Mouse (Mus musculus): ENCODE measurements around the gene Hoxa3. TPM values are rescaled to one million over a fixed set of nuclear protein-coding genes. Genes with fewer than 3 reads are reported as not detected.

Gene Hoxa3
- polyA plus RNA-seq, 1 experiment from 2014 or later: 1.2 TPM

DNA sequence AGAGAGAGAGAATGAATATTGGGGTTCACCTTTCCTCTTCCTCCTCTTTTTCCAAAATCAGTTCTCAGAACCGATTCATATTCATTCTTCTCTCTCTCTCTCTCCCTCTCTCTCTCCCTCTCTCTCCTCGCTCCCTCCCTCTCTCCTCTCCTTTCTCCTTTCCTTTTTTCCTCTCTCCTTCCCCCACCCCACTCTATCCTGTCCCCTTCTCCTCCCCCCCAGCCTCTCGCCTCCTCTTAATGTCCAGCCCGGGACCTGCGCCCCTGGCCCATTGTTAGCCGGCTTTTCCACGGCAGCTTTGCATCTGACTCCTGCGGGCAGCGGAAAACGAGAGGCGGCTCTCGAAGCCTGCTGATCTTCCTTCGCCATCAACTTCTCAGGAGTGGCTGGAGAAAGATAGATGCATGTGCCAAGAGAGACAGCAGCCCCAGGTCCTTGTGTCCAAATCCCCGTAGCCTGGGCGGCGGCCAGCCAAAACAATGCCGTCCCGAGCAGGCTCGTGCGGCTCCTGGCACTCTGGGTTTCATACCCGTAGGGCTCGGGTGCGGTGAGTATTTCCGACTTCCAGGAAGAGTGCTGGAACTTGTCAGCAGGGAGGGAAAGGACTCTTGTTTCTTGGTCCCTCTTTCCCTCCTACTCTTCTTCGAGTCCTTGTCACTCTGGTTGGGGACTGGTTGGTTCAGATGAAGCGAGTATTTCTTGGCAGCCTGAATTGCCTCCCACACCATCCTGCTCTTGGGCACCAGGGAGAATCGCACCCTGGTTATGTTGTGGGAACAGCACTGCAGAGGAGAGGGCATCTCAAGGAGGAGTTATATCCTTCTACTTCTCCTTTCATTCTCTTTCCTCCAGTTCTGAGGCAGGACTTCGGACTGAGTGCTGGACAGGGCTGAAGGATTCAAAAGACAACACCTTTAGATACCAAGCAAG, 47.4 kb downstream of the Hoxa3 start:
- H3K4me3 ChIP-seq: peak overlapping the region; percentile 36
- ATAC-seq (ENCODE audit: insufficient number of reproducible peaks, insufficient read depth, low FRiP score, low TSS enrichment): no peak
- peak overlapping the region; percentile 39 for H3K4me2 ChIP-seq (replicated peaks)
- no peaks in the 10 kb centered on the region for H3K4me1 ChIP-seq
- H3K9me3 ChIP-seq: no peaks in the 10 kb centered on the region
- peak overlapping the region; percentile 16 for H3K9ac ChIP-seq
- under 1% methylated on average over 28 of the region's 28 CpGs for WGBS
- H3K27ac ChIP-seq: peak overlapping the region; percentile 69
- no peaks in the 10 kb centered on the region for H3K36me3 ChIP-seq
- peaks cover 84% of the 10 kb centered on the region for H3K27me3 ChIP-seq

DNA sequence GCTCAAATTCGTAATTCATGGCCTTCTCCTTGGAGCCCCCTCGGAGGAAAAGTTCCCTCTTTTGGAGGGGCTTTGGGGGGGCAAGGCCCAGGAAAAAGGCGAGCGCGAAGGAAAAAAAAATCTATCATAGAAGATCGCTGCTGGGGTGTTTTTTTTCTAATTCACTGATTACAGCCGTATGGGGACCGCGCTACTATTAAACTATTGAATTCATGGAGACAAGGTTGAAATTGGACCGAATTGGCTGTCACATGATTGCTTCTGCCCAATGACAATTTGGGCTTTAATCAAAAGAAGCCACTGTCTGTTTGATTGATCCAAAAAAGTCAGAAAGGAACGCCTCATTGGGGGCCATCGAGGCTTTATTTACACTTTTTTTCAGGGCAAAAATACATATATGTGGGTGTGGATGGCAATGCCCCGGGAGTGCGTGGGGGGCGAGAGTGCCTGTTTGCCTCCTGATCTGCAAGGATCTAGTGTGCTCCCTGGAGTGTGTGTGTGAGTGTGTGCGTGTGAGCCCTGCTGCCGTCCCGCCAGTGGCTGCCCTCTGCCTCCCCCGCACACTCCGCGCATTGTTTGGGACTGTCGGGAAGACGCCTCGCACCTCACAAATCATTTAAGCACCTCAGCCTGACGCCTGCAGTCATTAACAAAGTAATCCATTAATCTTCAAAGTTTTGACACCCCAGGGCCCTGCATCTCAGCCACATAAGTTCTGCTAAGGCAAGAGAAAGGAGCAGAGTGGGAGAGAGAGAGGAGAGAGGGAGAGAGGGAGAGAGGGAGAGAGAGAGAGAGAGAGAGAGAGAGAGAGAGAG, 48.3 kb downstream of the Hoxa3 start, which contains the start of gene Hoxa2:
Hoxa2 (minus strand) TSS at position 206 of the 815 bp plus-strand sequence.
- peak within 1 kb of the TSS; percentile 36 for H3K4me3 ChIP-seq
- peaks cover 84% of the 10 kb centered on the region for H3K27me3 ChIP-seq
- peak within 1 kb of the TSS; percentile 39 for H3K4me2 ChIP-seq (replicated peaks)
- H3K27ac ChIP-seq: peak within 1 kb of the TSS; percentile 86
- 1% methylated on average over 25 of the region's 25 CpGs for WGBS
- H3K9ac ChIP-seq: peak within 1 kb of the TSS; percentile 53
- ATAC-seq (ENCODE audit: insufficient number of reproducible peaks, insufficient read depth, low FRiP score, low TSS enrichment): no peak
- H3K36me3 ChIP-seq: no peaks in the 10 kb centered on the region
- no peaks in the 10 kb centered on the region for H3K4me1 ChIP-seq
- no peaks in the 10 kb centered on the region for H3K9me3 ChIP-seq

DNA sequence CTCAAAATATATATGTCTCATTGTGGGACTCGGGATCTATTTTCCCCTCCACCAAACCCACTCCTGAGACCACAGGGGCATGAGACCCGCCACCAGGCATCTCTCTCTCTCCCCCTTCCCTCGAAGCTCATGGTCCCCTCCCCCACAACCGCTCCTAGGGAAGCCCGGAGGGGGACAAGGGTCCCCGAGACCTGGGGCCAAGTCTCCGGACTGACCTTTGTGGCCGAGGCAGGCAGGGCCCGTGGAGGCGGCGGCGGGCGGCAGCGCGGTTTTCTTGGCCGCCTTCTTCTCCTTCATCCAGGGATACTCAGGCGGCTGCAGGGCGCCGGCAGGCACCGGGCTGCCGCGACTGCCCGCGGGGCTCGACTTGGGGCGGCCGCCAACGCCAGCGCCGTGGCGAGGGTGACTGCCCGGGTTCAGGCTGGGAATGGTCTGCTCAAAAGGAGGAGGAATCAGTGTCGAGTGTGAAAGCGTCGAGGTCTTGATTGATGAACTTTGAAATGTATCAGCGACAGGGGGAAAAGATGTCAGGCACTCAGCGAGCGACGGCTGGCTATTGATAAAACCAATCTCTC, 49.0 kb downstream of the Hoxa3 start:
- Histone ChIP-seq H3K4me3 (peak overlapping the region; percentile 36), H3K9ac (peak overlapping the region; percentile 53), H3K4me2 (replicated peaks) (peak overlapping the region; percentile 39), H3K27ac (peak overlapping the region; percentile 86), H3K9me3 (no peaks in the 10 kb centered on the region), H3K36me3 (no peaks in the 10 kb centered on the region), H3K4me1 (no peaks in the 10 kb centered on the region), H3K27me3 (peaks cover 88% of the 10 kb centered on the region)
- under 1% methylated on average over 39 of the region's 39 CpGs for WGBS
- ATAC-seq (ENCODE audit: insufficient number of reproducible peaks, insufficient read depth, low FRiP score, low TSS enrichment): 0 out of 2 replicates have a peak, but pooled peaks have one; percentile 28

DNA sequence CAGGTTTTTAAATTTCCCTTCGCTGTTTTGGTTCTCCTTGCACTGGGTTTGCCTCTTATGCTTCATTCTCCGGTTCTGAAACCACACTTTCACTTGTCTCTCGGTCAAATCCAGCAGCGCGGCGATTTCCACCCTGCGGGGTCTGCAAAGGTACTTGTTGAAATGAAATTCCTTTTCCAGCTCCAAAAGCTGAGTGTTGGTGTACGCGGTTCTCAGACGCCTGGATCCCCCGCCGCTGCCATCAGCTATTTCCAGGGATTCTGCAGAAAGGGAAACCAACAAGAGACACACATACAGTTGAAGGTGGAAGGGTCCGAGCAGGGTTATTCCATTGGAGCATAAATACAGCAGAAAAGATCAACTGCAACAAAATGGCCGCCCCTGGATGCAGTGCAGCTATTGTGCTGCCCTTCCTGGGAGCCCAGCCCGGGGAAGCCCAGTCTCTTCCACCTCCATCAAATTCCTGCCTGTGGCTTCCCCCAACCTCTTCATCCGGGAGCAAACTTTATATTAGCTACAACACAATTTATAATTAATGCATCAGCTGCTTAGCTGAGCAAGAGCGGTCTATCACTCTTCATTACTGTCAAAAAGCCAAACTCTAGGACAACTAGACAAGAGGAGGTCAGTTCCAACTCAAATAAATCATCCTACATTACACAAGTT, 49.6 kb downstream of the Hoxa3 start:
- no peaks in the 10 kb centered on the region for H3K36me3 ChIP-seq
- no peak for ATAC-seq (ENCODE audit: insufficient number of reproducible peaks, insufficient read depth, low FRiP score, low TSS enrichment)
- H3K9me3 ChIP-seq: no peaks in the 10 kb centered on the region
- peak overlapping the region; percentile 36 for H3K4me3 ChIP-seq
- WGBS: 1% methylated on average over 17 of the region's 17 CpGs
- peak overlapping the region; percentile 53 for H3K9ac ChIP-seq
- peaks cover 90% of the 10 kb centered on the region for H3K27me3 ChIP-seq
- H3K4me2 ChIP-seq (replicated peaks): peak overlapping the region; percentile 39
- 0 out of 2 replicates have a peak, but pooled peaks cover 2% of the 10 kb centered on the region for H3K4me1 ChIP-seq
- H3K27ac ChIP-seq: peak overlapping the region; percentile 86

GRCm38 (mm10) chr6:52162611-52163365, 50.3 kb downstream of the Hoxa3 start:
- no peak for ATAC-seq (ENCODE audit: insufficient number of reproducible peaks, insufficient read depth, low FRiP score, low TSS enrichment)
- 2% methylated on average over 14 of the region's 14 CpGs for WGBS
- Histone ChIP-seq H3K27me3 (peaks cover 90% of the 10 kb centered on the region), H3K9ac (peak overlapping the region; percentile 39), H3K27ac (peak overlapping the region; percentile 86), H3K9me3 (no peaks in the 10 kb centered on the region), H3K4me2 (replicated peaks) (peak overlapping the region; percentile 39), H3K4me1 (0 out of 2 replicates have a peak, but pooled peaks cover 4% of the 10 kb centered on the region), H3K36me3 (no peaks in the 10 kb centered on the region), H3K4me3 (peak overlapping the region; percentile 36)

- Histone ChIP-seq H3K4me1 (0 out of 2 replicates have a peak, but pooled peaks cover 4% of the 10 kb centered on the region), H3K9me3 (no peaks in the 10 kb centered on the region), H3K9ac (no peak overlapping the region; the same call in 1 of the 2 replicates), H3K27ac (no peak overlapping the region), H3K27me3 (peaks cover 91% of the 10 kb centered on the region), H3K4me2 (replicated peaks) (peak overlapping the region; percentile 39), H3K4me3 (0 out of 2 replicates have a peak overlapping the region, but pooled peaks have one; percentile 12), H3K36me3 (no peaks in the 10 kb centered on the region)
- ATAC-seq (ENCODE audit: insufficient number of reproducible peaks, insufficient read depth, low FRiP score, low TSS enrichment): no peak
- 10% methylated on average over 1 of the region's 1 CpGs for WGBS
Observed at GRCm38 (mm10) chr6:52162093-52162380, 51.1 kb downstream of the Hoxa3 start.

DNA sequence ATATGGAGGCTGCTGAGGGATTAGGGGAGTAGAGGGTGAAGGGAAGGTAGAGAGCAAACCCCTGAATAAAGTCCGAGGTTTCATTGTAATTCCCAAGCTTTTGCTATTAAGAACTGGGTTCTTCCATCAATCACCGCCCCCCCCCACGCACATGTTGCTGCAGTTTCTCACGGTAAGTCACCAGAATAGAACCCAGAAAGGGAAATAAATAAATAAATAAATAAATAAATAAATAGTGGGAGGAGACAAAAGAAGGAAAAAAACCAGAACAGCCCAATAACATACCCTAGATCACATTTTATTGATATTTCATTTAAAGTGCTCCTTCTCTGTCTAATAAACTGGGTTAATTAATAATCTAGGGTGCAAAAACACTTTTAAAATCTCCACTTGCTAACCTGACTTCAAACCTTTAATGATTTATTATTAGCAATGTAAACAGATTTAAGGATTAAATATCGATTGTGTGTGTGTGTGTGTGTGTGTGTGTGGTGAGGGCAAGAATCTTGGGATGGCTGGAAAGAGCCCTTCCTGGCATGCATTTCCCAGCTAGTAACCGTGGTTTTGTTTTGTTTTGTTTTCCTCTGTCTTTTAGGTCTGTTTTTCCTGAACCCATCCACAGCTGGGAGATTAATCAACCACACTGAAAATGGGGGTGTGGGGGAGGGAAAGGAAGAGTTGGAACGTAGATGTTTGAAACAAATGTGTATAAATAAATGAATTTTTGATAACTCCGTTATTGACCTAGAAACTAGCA, 51.6 kb downstream of the Hoxa3 start:
- whole genome bisulfite sequencing: 3% methylated on average over 8 of the region's 8 CpGs
- Histone ChIP-seq H3K9ac (peak overlapping the region; percentile 40; the same call in 1 of the 2 replicates), H3K36me3 (no peaks in the 10 kb centered on the region), H3K4me1 (0 out of 2 replicates have a peak, but pooled peaks cover 4% of the 10 kb centered on the region), H3K9me3 (no peaks in the 10 kb centered on the region), H3K27ac (no peak overlapping the region), H3K4me3 (peak overlapping the region; percentile 15), H3K4me2 (replicated peaks) (peak overlapping the region; percentile 99), H3K27me3 (peaks cover 92% of the 10 kb centered on the region)
- ATAC-seq (ENCODE audit: insufficient number of reproducible peaks, insufficient read depth, low FRiP score, low TSS enrichment): no peak

DNA sequence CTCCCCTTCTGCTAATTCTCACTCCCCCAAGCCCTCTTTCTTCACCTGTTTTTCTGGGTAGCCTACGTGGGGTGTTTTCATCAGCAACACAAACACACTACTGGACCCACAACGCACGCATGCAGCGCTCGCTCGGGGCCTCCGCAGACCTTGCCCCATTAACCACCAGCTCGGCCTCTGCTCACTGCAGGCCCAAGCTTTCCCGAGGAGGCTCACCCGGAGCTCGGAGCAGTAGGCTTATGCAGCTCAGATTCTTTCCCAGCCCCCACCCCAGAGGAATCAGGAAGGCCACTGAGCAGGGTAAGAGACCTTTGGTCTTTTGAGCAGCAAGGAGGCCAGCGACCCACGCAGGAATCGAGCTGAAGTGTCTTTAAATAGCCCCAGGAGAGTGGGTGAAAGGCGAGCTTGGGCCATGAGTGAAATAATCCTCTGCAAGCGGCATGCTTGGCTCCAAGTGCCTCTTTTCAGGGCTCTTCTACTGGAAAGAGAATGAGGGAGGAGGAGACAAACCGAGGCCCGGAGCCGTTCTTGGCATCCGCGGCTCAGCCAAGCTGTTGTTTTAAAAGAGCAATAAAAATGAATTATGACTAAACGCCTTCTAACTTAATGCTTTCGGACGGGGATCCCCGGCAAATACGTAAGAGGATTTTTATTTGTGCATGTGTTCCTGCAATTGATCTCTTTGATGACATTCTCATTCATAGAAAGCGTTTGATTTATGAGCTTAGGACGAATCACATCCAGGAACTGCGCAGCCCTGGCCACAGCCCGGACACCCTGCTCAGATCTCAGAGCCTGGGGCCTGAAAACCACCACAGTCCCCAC, 52.4 kb downstream of the Hoxa3 start:
- 0 out of 2 replicates have a peak, but pooled peaks cover 4% of the 10 kb centered on the region for H3K4me1 ChIP-seq
- peak overlapping the region; percentile 40; the same call in 1 of the 2 replicates for H3K9ac ChIP-seq
- H3K4me2 ChIP-seq (replicated peaks): peak overlapping the region; percentile 99

GRCm38 (mm10) chr6:52159979-52160378, 53.2 kb downstream of the Hoxa3 start:
- Histone ChIP-seq H3K36me3 (no peaks in the 10 kb centered on the region), H3K9ac (0 out of 2 replicates have a peak overlapping the region, but pooled peaks have one; percentile 5), H3K4me1 (0 out of 2 replicates have a peak, but pooled peaks cover 4% of the 10 kb centered on the region), H3K27ac (0 out of 2 replicates have a peak overlapping the region, but pooled peaks have one; percentile 32), H3K4me2 (replicated peaks) (peak overlapping the region; percentile 99), H3K9me3 (no peaks in the 10 kb centered on the region), H3K4me3 (peak overlapping the region; percentile 15; the same call in 1 of the 2 replicates), H3K27me3 (peaks cover 92% of the 10 kb centered on the region)
- WGBS: 2% methylated on average over 9 of the region's 9 CpGs
- ATAC-seq (ENCODE audit: insufficient number of reproducible peaks, insufficient read depth, low FRiP score, low TSS enrichment): no peak

More for the DNA sequence above, 52.4 kb downstream of the Hoxa3 start:
- Histone ChIP-seq H3K36me3 (no peaks in the 10 kb centered on the region), H3K9me3 (no peaks in the 10 kb centered on the region), H3K4me3 (peak overlapping the region; percentile 15), H3K27ac (peak overlapping the region; percentile 32; the same call in 1 of the 2 replicates), H3K27me3 (peaks cover 92% of the 10 kb centered on the region)
- ATAC-seq (ENCODE audit: insufficient number of reproducible peaks, insufficient read depth, low FRiP score, low TSS enrichment): no peak
- 1% methylated on average over 30 of the region's 30 CpGs for WGBS
